Mouse (Mus musculus): Measurements from ENCODE around the gene Aida. TPM values are rescaled to one million over a fixed set of nuclear protein-coding genes. Genes with fewer than 3 reads are reported as not detected.

Gene Aida
- polyA plus RNA-seq, 1 experiment from 2014 or later = 45.5 TPM

GRCm38 (mm10) chr1:183369427-183370014, 73.1 kb downstream of the Aida start, which contains the start of gene Mia3:
Gene Mia3 (minus strand): TSS chr1:183369553.
- H3K27ac ChIP-seq = peak within 1 kb of the TSS; percentile 93

DNA sequence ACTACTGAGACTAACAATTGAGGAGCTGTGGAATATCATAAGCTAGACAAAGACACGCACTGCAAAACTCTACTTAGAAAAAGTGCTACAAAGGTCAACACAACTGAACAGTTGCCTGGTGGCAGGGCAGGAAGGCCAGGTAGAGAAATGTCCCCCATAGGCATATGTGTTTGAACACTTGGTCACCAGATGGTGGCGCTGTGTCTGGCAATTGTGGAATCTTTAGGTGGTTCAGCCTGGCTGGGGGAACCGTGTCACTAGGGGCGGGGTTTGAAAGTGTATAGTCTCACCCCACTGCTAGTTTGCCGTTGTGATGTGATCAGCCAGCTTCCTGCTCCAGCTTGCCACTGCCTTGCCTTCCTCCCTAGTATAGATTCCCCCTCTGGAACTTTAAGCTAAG, 78.3 kb downstream of the Aida start:
- 79% methylated on average over 5 of the region's 5 CpGs for WGBS
- peaks cover 6% of the 10 kb centered on the region for H3K9me3 ChIP-seq
- H3K4me1 ChIP-seq (replicated peaks) = peaks cover 6% of the 10 kb centered on the region
- no peaks in the 10 kb centered on the region for H3K36me3 ChIP-seq
- no peak for DNase-seq (ENCODE audit: low spot score)
- no peak overlapping the region for H3K4me3 ChIP-seq
- no peaks in the 10 kb centered on the region for H3K27me3 ChIP-seq (ENCODE audit: insufficient read depth, poor library complexity, severe bottlenecking)
- H3K27ac ChIP-seq = no peak overlapping the region

More at GRCm38 (mm10) chr1:183369427-183370014, 73.1 kb downstream of the Aida start, which contains the start of gene Mia3:
- peaks cover 16% of the 10 kb centered on the region for H3K36me3 ChIP-seq
- peaks cover 23% of the 10 kb centered on the region for H3K4me1 ChIP-seq (replicated peaks)
- peaks cover under 1% of the 10 kb centered on the region; the same call in 1 of the 2 replicates for H3K9me3 ChIP-seq
- DNase-seq (ENCODE audit: low spot score) = peak; percentile 93
- H3K27me3 ChIP-seq (ENCODE audit: insufficient read depth, poor library complexity, severe bottlenecking) = no peaks in the 10 kb centered on the region
- under 1% methylated on average over 51 of the region's 51 CpGs for WGBS
- H3K4me3 ChIP-seq = peak within 1 kb of the TSS; percentile 97

Other genes with a start within 250 kb of the Aida start
- 12.5 and 13.0 TPM in 2 replicates for gene Disp1, start 75.1 kb upstream of the Aida start, polyA plus RNA-seq (2016; fragmentation: Nextera tagmentation; extraction: Ambion mirVana)
- gene Brox, start 679 bp downstream of the Aida start, polyA plus RNA-seq (2016; fragmentation: Nextera tagmentation; extraction: Ambion mirVana) = 42.7 and 47.1 TPM in 2 replicates
- 74.6 and 84.5 TPM in 2 replicates for gene Mia3, start 73.0 kb downstream of the Aida start, polyA plus RNA-seq (2016; fragmentation: Nextera tagmentation; extraction: Ambion mirVana)
- 16.3 and 19.0 TPM in 2 replicates for gene Taf1a, start 92.4 kb downstream of the Aida start, polyA plus RNA-seq (2016; fragmentation: Nextera tagmentation; extraction: Ambion mirVana)
- 0.13 TPM in 1 of 2 replicates, not detected in the other for gene Hhipl2, start 121.6 kb downstream of the Aida start, polyA plus RNA-seq (2016; fragmentation: Nextera tagmentation; extraction: Ambion mirVana)

Measured in hindbrain, embryonic 10.5 days (tissue).